Mouse (Mus musculus) liver, embryonic 14.5 days (tissue): ENCODE data around the gene Fbxw11. TPM values are rescaled to one million over a fixed set of nuclear protein-coding genes. Genes with fewer than 3 reads are reported as not detected.

Experiments
- ATAC-seq: fragments of 200-750 bp; cut with Nextera tagmentation; 2 replicates; pipeline ENCODE4 v1.8.0; 2017; ENCODE audit warnings: moderate number of reproducible peaks, mild to moderate bottlenecking, moderate library complexity; ENCODE audit not compliant: insufficient read depth
- DNase-seq, 3 experiments: peaks; one replicate each; pipeline ENCODE4 v3.0.0-alpha.2; 2012 to 2013; ENCODE audit warnings: low read depth in 3 of 3, low spot score in 3 of 3
- H3K27ac ChIP-seq: fragments of 300-500 bp; sonication (generic); 2 replicates; pipeline ENCODE4 v1.5.1; 2014; ENCODE audit warnings: moderate library complexity, mild to moderate bottlenecking, control low read depth, inconsistent platforms
- H3K27me3 ChIP-seq: fragments of 300-500 bp; sonication (generic); 2 replicates; pipeline ENCODE4 v1.6.1; 2014; ENCODE audit warnings: mild to moderate bottlenecking, low read length, moderate library complexity; ENCODE audit not compliant: control insufficient read depth, insufficient read depth
- H3K36me3 ChIP-seq: fragments of 300-500 bp; sonication (generic); replicated peaks from 2 replicates; pipeline ENCODE4 v1.6.1; 2014; ENCODE audit warnings: low read depth; ENCODE audit not compliant: control insufficient read depth, insufficient read depth
- H3K4me1 ChIP-seq, 2 experiments: fragments of 200-500 bp in 1 of 2; fragments of 300-500 bp in 1 of 2; sonication (generic) in 1 of 2; replicated peaks; 2 replicates each; pipeline ENCODE4 v1.6.1; 2012 to 2014; ENCODE audit warnings: antibody characterized with exemption in 1 of 2, inconsistent platforms in 1 of 2, low read length in 1 of 2; ENCODE audit not compliant: control insufficient read depth in 2 of 2, insufficient read depth in 2 of 2
- H3K4me2 ChIP-seq: fragments of 300-500 bp; sonication (generic); 2 replicates; pipeline ENCODE4 v1.6.1; 2014; ENCODE audit warnings: low read depth, mild to moderate bottlenecking, control low read depth, moderate library complexity
- H3K4me3 ChIP-seq, 2 experiments: fragments of 200-500 bp in 1 of 2; fragments of 300-500 bp in 1 of 2; sonication (generic) in 1 of 2; 2 replicates each; pipeline ENCODE4 v1.5.1; 2012 to 2014; ENCODE audit warnings: low read depth in 2 of 2, low read length in 2 of 2, mild to moderate bottlenecking in 2 of 2, control low read depth in 1 of 2, inconsistent platforms in 1 of 2, moderate library complexity in 1 of 2; ENCODE audit not compliant: insufficient read depth in 1 of 2
- H3K9ac ChIP-seq: fragments of 300-500 bp; sonication (generic); replicated peaks from 2 replicates; pipeline ENCODE4 v1.6.1; 2014; ENCODE audit warnings: mild to moderate bottlenecking, control low read depth, moderate library complexity
- H3K9me3 ChIP-seq: fragments of 300-500 bp; sonication (generic); 2 replicates; pipeline ENCODE4 v1.6.1; 2016; ENCODE audit warnings: low read length, mixed read lengths; ENCODE audit not compliant: control insufficient read depth
- CTCF ChIP-seq: IDR thresholded peaks from 2 replicates; pipeline ENCODE4 v1.5.1; 2016; ENCODE audit warnings: antibody characterized with exemption, low read depth, control low read depth
- EP300 ChIP-seq: IDR thresholded peaks from 2 replicates; pipeline ENCODE4 v1.6.1; 2016; ENCODE audit warnings: antibody characterized with exemption, low read depth
- WGBS: fragments of 180-500 bp; shearing (Covaris S2); extraction: QIAGEN DNeasy Blood & Tissue Kit; methylation state at CpG from one replicate; pipeline ENCODE4 v1.1.7; 2014; ENCODE audit not compliant: insufficient replicate concordance; 5-methylcytosine and 5-hydroxymethylcytosine counted together
- polyA plus RNA-seq, 2 experiments: library from polyadenylated mRNA; depleted of rRNA in 1 of 2; stranded (reverse) in 1 of 2; unstranded in 1 of 2; fragments of >200 nt; fragmentation: Nextera tagmentation in 1 of 2; extraction: Ambion mirVana in 1 of 2; gene quantifications; 2 replicates each; pipeline versions ENCODE4 v1.2.1 to v1.2.3; 2012 to 2014

Gene Fbxw11
- polyA plus RNA-seq, 2 experiments, result 10.9 to 13.9 TPM

- WGBS, result 8% methylated on average over 4 of the region's 4 CpGs
- Histone ChIP-seq H3K9ac (no peak overlapping the region), H3K4me1 (peaks cover 16 to 29% of the 10 kb centered on the region in 2 experiments), H3K27me3 (no peaks in the 10 kb centered on the region), H3K27ac (no peak overlapping the region), H3K36me3 (no peaks in the 10 kb centered on the region), H3K9me3 (no peaks in the 10 kb centered on the region), H3K4me3 (no peak overlapping the region), H3K4me2 (no peak overlapping the region)
- DNase-seq (no peak), ATAC-seq (no peak)
- TF ChIP-seq CTCF, result no peak
Observed at GRCm38 (mm10) chr11:32636275-32636674, 6.2 kb upstream of the Fbxw11 start.

DNA sequence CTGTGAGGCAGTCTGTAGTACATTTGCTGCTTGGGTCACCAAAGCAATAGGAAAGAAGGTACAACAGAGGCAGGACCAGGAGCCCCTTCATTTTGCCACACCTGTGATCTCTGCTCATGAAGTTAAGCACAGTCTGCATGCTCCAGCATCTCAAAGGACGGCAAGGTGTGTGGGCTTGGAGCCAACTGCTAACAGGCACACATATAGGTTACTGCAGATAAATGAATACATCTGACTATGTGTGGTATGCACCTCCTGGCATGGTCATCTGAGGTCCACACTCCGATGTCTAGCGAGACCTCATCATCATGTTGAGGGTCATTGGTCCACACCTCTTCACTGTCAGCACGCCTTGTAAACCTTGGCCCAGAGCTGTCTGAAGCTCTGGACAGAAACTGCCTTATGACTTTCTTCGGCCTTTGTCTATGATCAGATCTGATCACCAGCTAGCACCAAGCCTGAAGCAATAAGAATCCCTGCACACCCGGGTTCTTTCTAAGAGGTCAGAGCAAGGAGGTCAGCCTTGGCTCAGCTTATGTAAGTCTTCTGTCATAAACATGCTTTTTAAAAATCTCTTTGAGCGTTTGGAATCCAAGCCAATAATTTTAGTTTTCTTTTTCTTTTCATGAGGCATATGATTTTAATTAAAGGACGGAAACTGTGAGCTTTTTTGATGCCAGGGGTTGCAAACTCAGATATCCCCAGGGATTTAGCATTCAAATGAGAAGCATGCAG is 3.8 kb upstream of the Fbxw11 start:
- Histone ChIP-seq H3K27me3 (no peaks in the 10 kb centered on the region), H3K4me3 (no peak overlapping the region), H3K36me3 (no peaks in the 10 kb centered on the region), H3K4me2 (no peak overlapping the region), H3K9ac (no peak overlapping the region), H3K27ac (no peak overlapping the region), H3K4me1 (peaks cover 19 to 34% of the 10 kb centered on the region in 2 experiments), H3K9me3 (no peaks in the 10 kb centered on the region)
- ATAC-seq (no peak), DNase-seq (no peak)
- TF ChIP-seq CTCF (no peak), EP300 (no peak)
- 73% methylated on average over 8 of the region's 8 CpGs for WGBS

DNA sequence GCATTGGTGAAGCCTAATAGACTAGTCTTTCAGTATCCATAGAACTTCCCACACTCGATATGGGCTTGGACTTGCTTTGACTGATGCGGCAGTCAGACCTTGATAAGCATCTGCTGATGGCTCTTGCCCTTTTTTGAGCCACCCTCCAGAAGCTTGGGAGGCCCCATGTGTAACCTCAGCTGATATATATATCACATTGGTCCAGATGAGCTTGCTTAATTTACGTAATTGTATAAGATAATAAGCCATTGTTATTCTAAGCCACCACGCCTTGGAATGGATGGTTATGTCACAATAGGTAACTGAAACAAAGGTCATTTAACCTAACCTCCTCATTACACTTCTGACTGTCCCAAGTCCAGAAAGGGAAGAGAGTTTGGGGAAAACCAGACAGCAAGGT is 1.9 kb upstream of the Fbxw11 start:
- Histone ChIP-seq H3K4me1 (peaks cover 23 to 28% of the 10 kb centered on the region in 2 experiments), H3K9me3 (no peaks in the 10 kb centered on the region), H3K27me3 (no peaks in the 10 kb centered on the region), H3K4me3 (no peak overlapping the region), H3K27ac (peak overlapping the region; percentile 34; the same call in 1 of the 2 replicates), H3K9ac (peak overlapping the region; percentile 99; the same call in 1 of the 2 replicates), H3K4me2 (peak overlapping the region; percentile 98), H3K36me3 (no peaks in the 10 kb centered on the region)
- no peak for TF ChIP-seq CTCF
- TF ChIP-seq EP300, result peak; percentile 56
- 10% methylated on average over 4 of the region's 4 CpGs for WGBS
- peak; percentile 50 to 58 (median 51) for DNase-seq
- ATAC-seq, result no peak

DNA sequence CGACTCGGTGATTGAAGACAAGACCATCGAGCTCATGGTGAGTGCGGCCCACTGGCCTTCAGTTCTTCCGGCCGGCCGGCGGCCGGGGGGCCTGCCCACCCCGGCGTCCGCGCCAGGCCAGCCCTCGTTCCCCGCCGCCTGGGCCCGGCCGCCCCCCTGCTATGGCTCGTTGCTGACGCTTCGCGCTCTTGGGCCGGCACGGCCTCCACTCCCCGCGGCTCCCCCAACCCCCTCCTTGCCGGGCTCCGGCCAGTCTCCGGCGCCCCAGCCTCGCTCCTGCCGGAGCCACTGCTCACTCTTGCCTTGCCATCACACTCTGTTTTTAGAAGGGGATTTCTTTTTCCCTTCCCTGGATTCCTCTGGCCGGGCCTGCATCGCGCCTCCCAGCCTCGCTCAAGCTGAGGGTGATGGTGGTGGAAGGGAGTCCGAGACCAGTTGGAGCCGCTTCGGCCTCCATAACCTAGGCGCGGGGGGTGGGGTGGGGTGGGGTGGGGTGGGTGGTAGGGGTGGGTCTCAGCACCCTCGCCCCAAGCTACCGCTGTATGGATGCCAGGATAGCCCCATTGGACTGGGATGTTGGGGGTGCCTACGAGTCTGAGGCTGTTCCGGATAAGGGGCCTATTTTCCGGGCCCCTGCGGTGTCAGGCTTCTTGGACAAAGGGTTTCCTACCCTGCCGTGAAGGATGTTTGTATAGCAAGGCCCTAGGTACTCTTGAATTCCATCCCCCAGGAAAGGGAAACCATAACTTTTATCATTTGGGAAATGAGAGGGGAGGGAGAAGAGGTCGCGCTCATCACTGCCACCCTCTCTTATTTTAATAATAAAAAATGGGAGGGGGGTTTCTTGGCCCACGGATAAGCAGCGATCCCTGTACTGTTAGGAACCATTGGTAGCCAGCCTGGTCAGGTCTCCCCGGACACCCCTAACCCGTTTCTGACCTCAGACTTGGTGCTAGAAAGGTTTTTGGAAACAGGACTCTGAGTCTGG is 669 bp downstream of the Fbxw11 start:
- Histone ChIP-seq H3K27ac (peak overlapping the region; percentile 94), H3K4me1 (peaks cover 23 to 25% of the 10 kb centered on the region in 2 experiments), H3K36me3 (no peaks in the 10 kb centered on the region), H3K9ac (peak overlapping the region; percentile 99), H3K4me2 (peak overlapping the region; percentile 98), H3K27me3 (no peaks in the 10 kb centered on the region), H3K9me3 (no peaks in the 10 kb centered on the region), H3K4me3 (peak overlapping the region; percentile 89 to 100)
- TF ChIP-seq CTCF (no peak), EP300 (no peak)
- WGBS, result under 1% methylated on average over 47 of the region's 54 CpGs
- ATAC-seq (peak; percentile 45), DNase-seq (no peak)

DNA sequence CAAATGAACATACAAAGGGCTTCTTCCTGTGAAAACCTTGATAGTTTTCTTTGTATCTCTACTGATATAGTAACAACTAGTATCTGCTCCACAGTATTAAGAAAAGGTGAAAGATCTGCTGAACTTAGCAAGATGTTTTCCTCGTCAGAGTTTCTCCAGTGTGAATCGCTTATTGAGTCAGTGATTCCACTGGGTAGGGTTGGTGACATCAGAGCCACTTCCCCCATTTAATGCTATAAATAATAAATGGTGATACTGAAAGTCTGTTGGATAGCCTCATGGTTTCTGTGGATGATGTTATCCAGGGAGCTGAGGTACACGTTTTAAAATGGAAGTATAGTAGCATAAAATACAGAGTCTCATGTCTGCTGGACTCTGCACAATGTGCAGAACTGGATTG is 1.5 kb downstream of the Fbxw11 start:
- peak overlapping the region; percentile 89 to 100 for H3K4me3 ChIP-seq
- no peak for TF ChIP-seq CTCF
- no peak for TF ChIP-seq EP300
- peaks cover 23% of the 10 kb centered on the region in 2 experiments for H3K4me1 ChIP-seq
- H3K9ac ChIP-seq, result peak overlapping the region; percentile 99
- no peaks in the 10 kb centered on the region for H3K36me3 ChIP-seq
- ATAC-seq (no peak), DNase-seq (no peak)
- 17% methylated on average over 3 of the region's 3 CpGs for WGBS
- H3K4me2 ChIP-seq, result peak overlapping the region; percentile 98
- H3K27ac ChIP-seq, result peak overlapping the region; percentile 94
- H3K9me3 ChIP-seq, result no peaks in the 10 kb centered on the region
- H3K27me3 ChIP-seq, result no peaks in the 10 kb centered on the region
